Mouse (Mus musculus): ENCODE results near the gene Ranbp17. TPM values are rescaled to one million over a fixed set of nuclear protein-coding genes. Genes with fewer than 3 reads are reported as not detected.

Gene Ranbp17
- polyA plus RNA-seq, 1 experiment from 2014 or later, result 4.7 TPM

DNA sequence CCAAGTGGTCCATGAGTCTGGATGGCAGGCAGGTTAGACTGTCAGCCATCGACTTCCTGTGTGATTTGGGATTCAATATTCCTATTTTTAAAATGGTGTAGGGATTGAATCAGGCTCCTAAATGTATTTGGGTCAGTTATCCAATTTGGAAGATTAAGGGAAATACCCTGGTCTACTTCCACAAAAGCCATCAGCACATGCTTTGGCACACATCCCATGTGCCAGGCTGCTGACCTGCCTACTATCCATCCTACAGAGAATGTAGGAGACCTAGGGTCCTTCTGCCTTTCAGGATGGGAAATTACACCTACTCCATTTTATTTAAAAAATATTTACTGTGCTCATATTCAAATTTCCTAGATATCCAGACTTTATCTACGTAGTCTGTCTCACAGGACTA is 306.1 kb downstream of the Ranbp17 start:
- no peaks in the 10 kb centered on the region for H3K9me3 ChIP-seq (ENCODE audit: control insufficient read depth, low read length)
- no peak overlapping the region for H3K27ac ChIP-seq (replicated peaks in 1 of 2; ENCODE audit: control insufficient read depth in 1 of 2, insufficient read depth in 1 of 2, low read depth in 2 of 2, low read length in 2 of 2)
- ATAC-seq (ENCODE audit: insufficient number of reproducible peaks, insufficient read depth, low FRiP score, low read depth), result no peak
- H3K4me2 ChIP-seq (ENCODE audit: low read length), result no peak overlapping the region
- H3K27me3 ChIP-seq (ENCODE audit: control insufficient read depth, insufficient read depth, low read length), result peaks cover 61% of the 10 kb centered on the region
- H3K36me3 ChIP-seq (ENCODE audit: control insufficient read depth, insufficient read depth, low read length), result no peaks in the 10 kb centered on the region
- H3K4me3 ChIP-seq (ENCODE audit: control insufficient read depth in 1 of 2, insufficient read depth in 1 of 2, low read depth in 1 of 2, low read length in 2 of 2), result no peak overlapping the region
- H3K9ac ChIP-seq (ENCODE audit: low read length), result no peak overlapping the region
- 74% methylated on average over 2 of the region's 2 CpGs for WGBS
- peaks cover 0 to 6% of the 10 kb centered on the region in 2 experiments; a peak in 3 of 4 replicates for H3K4me1 ChIP-seq (ENCODE audit: control insufficient read depth in 2 of 2, insufficient read depth in 2 of 2, low read length in 2 of 2)

DNA sequence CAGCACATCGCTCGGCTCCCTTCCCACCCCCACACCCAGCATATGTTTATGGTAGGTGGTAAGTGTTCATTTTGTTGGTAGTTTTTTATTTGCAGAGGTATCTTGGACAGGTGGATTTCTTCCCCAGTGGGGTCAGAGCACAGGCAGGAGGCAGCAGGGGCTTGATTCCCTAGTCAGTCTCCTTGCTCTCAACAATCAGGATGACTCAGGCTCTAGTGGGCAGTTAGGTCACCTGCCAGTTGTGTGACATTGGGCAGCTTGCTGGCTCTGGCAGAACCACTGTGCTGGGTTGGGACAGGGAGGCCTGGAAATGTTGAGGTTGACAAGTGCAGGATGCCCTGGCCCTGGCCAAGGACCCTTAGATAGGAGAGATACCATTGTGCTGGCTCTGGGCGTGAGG is 308.6 kb downstream of the Ranbp17 start:
- Histone ChIP-seq H3K27ac (replicated peaks in 1 of 2; ENCODE audit: control insufficient read depth in 1 of 2, insufficient read depth in 1 of 2, low read depth in 2 of 2, low read length in 2 of 2) (no peak overlapping the region), H3K4me3 (ENCODE audit: control insufficient read depth in 1 of 2, insufficient read depth in 1 of 2, low read depth in 1 of 2, low read length in 2 of 2) (no peak overlapping the region), H3K36me3 (ENCODE audit: control insufficient read depth, insufficient read depth, low read length) (no peaks in the 10 kb centered on the region), H3K4me1 (ENCODE audit: control insufficient read depth in 2 of 2, insufficient read depth in 2 of 2, low read length in 2 of 2) (peaks cover 0 to 23% of the 10 kb centered on the region in 2 experiments; a peak in 3 of 4 replicates), H3K4me2 (ENCODE audit: low read length) (no peak overlapping the region), H3K27me3 (ENCODE audit: control insufficient read depth, insufficient read depth, low read length) (peaks cover 86% of the 10 kb centered on the region), H3K9ac (ENCODE audit: low read length) (no peak overlapping the region), H3K9me3 (ENCODE audit: control insufficient read depth, low read length) (no peaks in the 10 kb centered on the region)
- 13% methylated on average over 3 of the region's 3 CpGs for WGBS
- no peak for ATAC-seq (ENCODE audit: insufficient number of reproducible peaks, insufficient read depth, low FRiP score, low read depth)

- H3K9ac ChIP-seq (ENCODE audit: low read length), result no peak overlapping the region
- no peaks in the 10 kb centered on the region for H3K36me3 ChIP-seq (ENCODE audit: control insufficient read depth, insufficient read depth, low read length)
- no peak for ATAC-seq (ENCODE audit: insufficient number of reproducible peaks, insufficient read depth, low FRiP score, low read depth)
- H3K9me3 ChIP-seq (ENCODE audit: control insufficient read depth, low read length), result no peaks in the 10 kb centered on the region
- WGBS, result 2% methylated on average over 18 of the region's 18 CpGs
- H3K4me2 ChIP-seq (ENCODE audit: low read length), result no peak overlapping the region
- peaks cover 91% of the 10 kb centered on the region for H3K27me3 ChIP-seq (ENCODE audit: control insufficient read depth, insufficient read depth, low read length)
- no peak overlapping the region for H3K4me3 ChIP-seq (ENCODE audit: control insufficient read depth in 1 of 2, insufficient read depth in 1 of 2, low read depth in 1 of 2, low read length in 2 of 2)
- H3K4me1 ChIP-seq (ENCODE audit: control insufficient read depth in 2 of 2, insufficient read depth in 2 of 2, low read length in 2 of 2), result peaks cover 0 to 23% of the 10 kb centered on the region in 2 experiments; a peak in 3 of 4 replicates
- H3K27ac ChIP-seq (replicated peaks in 1 of 2; ENCODE audit: control insufficient read depth in 1 of 2, insufficient read depth in 1 of 2, low read depth in 2 of 2, low read length in 2 of 2), result no peak overlapping the region
Observed at GRCm38 (mm10) chr11:33204329-33204705, 309.2 kb downstream of the Ranbp17 start.

DNA sequence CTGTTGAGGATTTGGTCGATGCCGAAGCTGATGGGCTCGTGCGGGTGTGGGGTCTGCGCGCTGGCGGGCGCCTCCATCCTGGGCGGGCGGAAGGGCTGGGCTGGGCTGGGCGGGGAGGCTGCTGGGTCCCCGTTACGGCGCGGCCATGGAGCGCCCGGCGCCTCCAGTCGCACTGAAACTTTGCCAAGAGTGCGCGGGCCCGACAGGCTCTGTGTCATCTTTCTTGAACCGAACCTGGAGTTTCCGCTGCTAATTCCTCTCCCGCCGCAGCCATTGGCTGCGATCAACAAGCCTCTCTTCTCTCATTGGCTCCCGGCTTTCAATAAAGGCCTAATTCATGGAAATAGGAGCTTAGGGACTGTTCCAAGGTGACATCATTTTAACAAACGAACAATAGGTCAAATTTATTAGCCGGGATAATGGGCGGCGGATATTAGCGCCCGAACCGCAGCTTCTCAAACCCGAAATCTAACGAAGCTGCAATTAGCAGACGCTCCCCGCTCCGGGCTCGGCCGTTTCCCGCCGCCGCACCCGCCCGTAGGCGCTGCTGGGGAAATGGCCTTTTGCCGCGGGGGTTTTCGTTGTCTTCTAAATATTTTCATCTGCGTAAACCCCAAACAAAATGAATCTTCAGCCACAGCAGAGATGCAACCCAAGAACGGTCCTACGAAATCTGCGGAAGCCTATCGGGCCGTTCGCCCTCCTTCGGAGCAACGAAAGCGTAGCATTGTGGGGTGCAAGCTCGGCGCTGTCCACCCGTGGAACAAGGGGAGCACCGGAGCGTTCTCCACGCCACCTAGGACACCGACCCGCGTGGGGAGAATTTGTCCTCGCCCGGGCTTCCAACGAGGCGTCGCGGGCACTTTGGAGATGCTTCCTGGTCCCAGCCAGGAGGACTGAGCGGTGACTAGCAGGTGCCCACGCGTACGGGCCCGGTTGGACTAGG is 309.9 kb downstream of the Ranbp17 start, which contains the start of gene Tlx3:
Gene Tlx3 (minus strand): TSS at position 207 of the 946 bp plus-strand sequence.
- WGBS, result 1% methylated on average over 78 of the region's 81 CpGs
- ATAC-seq (ENCODE audit: insufficient number of reproducible peaks, insufficient read depth, low FRiP score, low read depth), result 0 out of 2 replicates have a peak, but pooled peaks have one; percentile 11
- H3K4me1 ChIP-seq (ENCODE audit: control insufficient read depth in 2 of 2, insufficient read depth in 2 of 2, low read length in 2 of 2), result peaks cover 0 to 23% of the 10 kb centered on the region in 2 experiments; a peak in 3 of 4 replicates
- no peaks in the 10 kb centered on the region for H3K9me3 ChIP-seq (ENCODE audit: control insufficient read depth, low read length)
- H3K4me3 ChIP-seq (ENCODE audit: control insufficient read depth in 1 of 2, insufficient read depth in 1 of 2, low read depth in 1 of 2, low read length in 2 of 2), result peak within 1 kb of the TSS; percentile 3 to 23; a peak in 2 of 4 replicates
- peaks cover 98% of the 10 kb centered on the region for H3K27me3 ChIP-seq (ENCODE audit: control insufficient read depth, insufficient read depth, low read length)
- H3K4me2 ChIP-seq (ENCODE audit: low read length), result peak within 1 kb of the TSS; percentile 47
- no peaks in the 10 kb centered on the region for H3K36me3 ChIP-seq (ENCODE audit: control insufficient read depth, insufficient read depth, low read length)
- H3K9ac ChIP-seq (ENCODE audit: low read length), result no peak within 1 kb of the TSS
- no peak within 1 kb of the TSS for H3K27ac ChIP-seq (replicated peaks in 1 of 2; ENCODE audit: control insufficient read depth in 1 of 2, insufficient read depth in 1 of 2, low read depth in 2 of 2, low read length in 2 of 2)

GRCm38 (mm10) chr11:33202972-33203371 is 310.6 kb downstream of the Ranbp17 start:
- Histone ChIP-seq H3K4me3 (ENCODE audit: control insufficient read depth in 1 of 2, insufficient read depth in 1 of 2, low read depth in 1 of 2, low read length in 2 of 2) (peak overlapping the region; percentile 3 to 23; a peak in 2 of 4 replicates), H3K9ac (ENCODE audit: low read length) (no peak overlapping the region), H3K27me3 (ENCODE audit: control insufficient read depth, insufficient read depth, low read length) (peaks cover 99% of the 10 kb centered on the region), H3K36me3 (ENCODE audit: control insufficient read depth, insufficient read depth, low read length) (no peaks in the 10 kb centered on the region), H3K4me2 (ENCODE audit: low read length) (peak overlapping the region; percentile 47), H3K9me3 (ENCODE audit: control insufficient read depth, low read length) (peaks cover 4% of the 10 kb centered on the region), H3K27ac (replicated peaks in 1 of 2; ENCODE audit: control insufficient read depth in 1 of 2, insufficient read depth in 1 of 2, low read depth in 2 of 2, low read length in 2 of 2) (no peak overlapping the region), H3K4me1 (ENCODE audit: control insufficient read depth in 2 of 2, insufficient read depth in 2 of 2, low read length in 2 of 2) (peaks cover 0 to 23% of the 10 kb centered on the region in 2 experiments; a peak in 3 of 4 replicates)
- 0 out of 2 replicates have a peak, but pooled peaks have one; percentile 4 for ATAC-seq (ENCODE audit: insufficient number of reproducible peaks, insufficient read depth, low FRiP score, low read depth)
- WGBS, result 3% methylated on average over 38 of the region's 47 CpGs

GRCm38 (mm10) chr11:33202296-33202695 is 311.2 kb downstream of the Ranbp17 start:
- H3K4me3 ChIP-seq (ENCODE audit: control insufficient read depth in 1 of 2, insufficient read depth in 1 of 2, low read depth in 1 of 2, low read length in 2 of 2), result peak overlapping the region in 1 of 2 experiments; percentile 6; a peak in 1 of 4 replicates
- H3K27me3 ChIP-seq (ENCODE audit: control insufficient read depth, insufficient read depth, low read length), result peaks cover 99% of the 10 kb centered on the region
- H3K4me1 ChIP-seq (ENCODE audit: control insufficient read depth in 2 of 2, insufficient read depth in 2 of 2, low read length in 2 of 2), result peaks cover 0 to 23% of the 10 kb centered on the region in 2 experiments; a peak in 3 of 4 replicates
- H3K4me2 ChIP-seq (ENCODE audit: low read length), result no peak overlapping the region
- H3K36me3 ChIP-seq (ENCODE audit: control insufficient read depth, insufficient read depth, low read length), result no peaks in the 10 kb centered on the region
- no peak for ATAC-seq (ENCODE audit: insufficient number of reproducible peaks, insufficient read depth, low FRiP score, low read depth)
- H3K9ac ChIP-seq (ENCODE audit: low read length), result no peak overlapping the region
- no peak overlapping the region for H3K27ac ChIP-seq (replicated peaks in 1 of 2; ENCODE audit: control insufficient read depth in 1 of 2, insufficient read depth in 1 of 2, low read depth in 2 of 2, low read length in 2 of 2)
- WGBS, result 3% methylated on average over 37 of the region's 37 CpGs
- peaks cover 10% of the 10 kb centered on the region for H3K9me3 ChIP-seq (ENCODE audit: control insufficient read depth, low read length)

- Histone ChIP-seq H3K4me1 (ENCODE audit: control insufficient read depth in 2 of 2, insufficient read depth in 2 of 2, low read length in 2 of 2) (peaks cover 0 to 23% of the 10 kb centered on the region in 2 experiments; a peak in 3 of 4 replicates), H3K27ac (replicated peaks in 1 of 2; ENCODE audit: control insufficient read depth in 1 of 2, insufficient read depth in 1 of 2, low read depth in 2 of 2, low read length in 2 of 2) (no peak overlapping the region), H3K9me3 (ENCODE audit: control insufficient read depth, low read length) (peaks cover 14% of the 10 kb centered on the region), H3K4me3 (ENCODE audit: control insufficient read depth in 1 of 2, insufficient read depth in 1 of 2, low read depth in 1 of 2, low read length in 2 of 2) (peak overlapping the region; percentile 15 to 34; a peak in 3 of 4 replicates), H3K9ac (ENCODE audit: low read length) (no peak overlapping the region), H3K36me3 (ENCODE audit: control insufficient read depth, insufficient read depth, low read length) (no peaks in the 10 kb centered on the region), H3K27me3 (ENCODE audit: control insufficient read depth, insufficient read depth, low read length) (peaks cover 99% of the 10 kb centered on the region), H3K4me2 (ENCODE audit: low read length) (peak overlapping the region; percentile 57)
- WGBS, result 5% methylated on average over 19 of the region's 19 CpGs
- no peak for ATAC-seq (ENCODE audit: insufficient number of reproducible peaks, insufficient read depth, low FRiP score, low read depth)
Observed at GRCm38 (mm10) chr11:33201626-33202010, 311.9 kb downstream of the Ranbp17 start.
